Mouse (Mus musculus): Measurements from ENCODE around the gene Gm20696.

DNA sequence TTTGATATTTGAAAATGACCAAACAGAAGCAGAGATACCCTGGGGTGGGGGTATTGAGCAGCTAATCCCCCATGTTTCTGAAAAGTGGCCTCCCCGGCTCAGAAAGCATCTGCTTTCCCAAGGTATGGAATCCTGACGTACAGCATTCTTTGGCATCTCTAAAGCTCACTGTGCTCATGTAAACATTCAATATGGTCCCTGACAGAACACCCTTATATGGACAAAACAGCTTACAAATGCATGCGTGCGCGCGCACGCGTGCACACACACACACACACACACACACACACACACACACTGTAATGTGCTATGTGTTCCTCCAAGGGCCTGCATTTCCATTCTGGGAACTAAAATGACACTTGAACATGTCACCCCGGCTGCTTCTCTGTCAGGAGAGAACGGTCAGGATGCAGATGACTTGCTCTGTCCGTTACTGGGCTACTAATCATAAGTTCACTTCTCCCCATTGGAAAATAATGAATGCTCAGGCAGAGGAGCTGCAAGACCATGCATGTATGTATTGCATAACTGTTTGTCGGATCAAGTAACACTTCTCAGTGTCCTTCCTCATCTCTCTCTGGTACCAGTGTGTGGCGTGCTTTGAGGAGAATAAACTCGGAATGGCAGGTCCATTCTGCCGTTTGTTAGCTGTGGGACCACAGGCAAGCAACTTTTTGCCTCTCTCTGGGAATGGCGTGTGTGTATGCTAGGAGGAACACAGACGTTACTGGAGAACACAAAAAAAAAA is 128.2 kb downstream of the Gm20696 start:
- TF ChIP-seq CTCF (IDR thresholded peaks at IDR 0.05; ENCODE audit: low read depth, low read length) (no peak), POLR2A (IDR thresholded peaks at IDR 0.05; ENCODE audit: insufficient read depth, low read length) (no peak), EP300 (IDR thresholded peaks at IDR 0.05; ENCODE audit: insufficient read depth, low read depth, low read length) (no peak)

Measured in ES-Bruce4 (cell line).